15 mouse cellular contexts compared by ENCODE assay signal in the genomic region with DNA sequence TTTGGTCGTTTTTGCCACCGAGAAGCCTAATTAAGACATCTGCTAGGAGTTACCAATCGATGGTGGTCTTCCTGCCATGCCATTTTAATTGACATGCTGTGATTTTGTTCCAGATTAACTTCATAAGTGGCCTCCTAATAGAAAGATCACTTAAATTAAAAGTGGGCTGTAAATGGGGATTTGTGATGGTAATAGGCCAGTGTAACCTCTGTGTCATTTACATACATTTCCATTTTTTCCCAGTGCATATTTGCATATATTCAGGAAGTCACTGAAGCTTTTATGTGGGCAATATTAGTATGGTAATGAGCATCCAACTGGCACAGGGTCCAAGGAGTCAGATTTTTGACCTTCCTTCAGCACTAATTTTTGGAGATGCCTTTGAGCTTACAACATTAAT.
"Had no signal": no experiment of that assay in that cellular context is flagged by ENCODE, and none has a peak within 500 bp of the region (broad histone marks: within the 10 kb centered on the region; RNA-seq: fewer than 3 reads in every experiment).

No protein-coding gene starts in this region.

- H3K27ac ChIP-seq: layer of hippocampus, adult 2 months; limb, embryonic 12.5 days; liver, embryonic 13.5 days; lung, embryonic 15.5 days; macrophage; neural tube, embryonic 15.5 days had no signal

- DNase-seq: kidney, postnatal 10 days; kidney, postnatal 4 days; liver; liver, embryonic 13.5 days; liver, postnatal 0 days; lung, postnatal 14 days; right cerebral cortex, adult 18-20 months; right cerebral cortex, postnatal 25 days; thymus, postnatal 36 days had no signal

- H3K9ac ChIP-seq: limb, embryonic 12.5 days; liver, embryonic 13.5 days; liver, postnatal 0 days; lung, embryonic 15.5 days; neural tube, embryonic 15.5 days had no signal

- H3K27me3 ChIP-seq: limb, embryonic 12.5 days; liver, embryonic 13.5 days; lung, embryonic 15.5 days; megakaryocyte, embryonic 14.5 days; neural tube, embryonic 15.5 days had no signal

- ATAC-seq: liver, postnatal 0 days had no signal

- H3K36me3 ChIP-seq: limb, embryonic 12.5 days; liver, embryonic 13.5 days; lung, embryonic 15.5 days; neural tube, embryonic 15.5 days had no signal

- H3K4me2 ChIP-seq: limb, embryonic 12.5 days; liver, embryonic 13.5 days; lung, embryonic 15.5 days; neural tube, embryonic 15.5 days had no signal

- H3K9me3 ChIP-seq: limb, embryonic 12.5 days; liver, embryonic 13.5 days; lung, embryonic 15.5 days; megakaryocyte, embryonic 14.5 days; neural tube, embryonic 15.5 days had no signal

- H3K4me1 ChIP-seq: limb, embryonic 12.5 days; liver, embryonic 13.5 days; lung, embryonic 15.5 days; megakaryocyte, embryonic 14.5 days; neural tube, embryonic 15.5 days had no signal

- H3K4me3 ChIP-seq: layer of hippocampus, adult 2 months; limb, embryonic 12.5 days; liver, embryonic 13.5 days; lung, embryonic 15.5 days; megakaryocyte, embryonic 14.5 days; neural tube, embryonic 15.5 days had no signal
